Mouse (Mus musculus) urinary bladder, postnatal 36 days (tissue): ENCODE data around the gene Inpp5k.

Experiments
- DNase-seq, 2 experiments: peaks; one replicate each; pipeline ENCODE4 v3.0.0; 2022; ENCODE audit warnings: low spot score in 2 of 2, mixed read lengths in 1 of 2

Gene Inpp5k

DNA sequence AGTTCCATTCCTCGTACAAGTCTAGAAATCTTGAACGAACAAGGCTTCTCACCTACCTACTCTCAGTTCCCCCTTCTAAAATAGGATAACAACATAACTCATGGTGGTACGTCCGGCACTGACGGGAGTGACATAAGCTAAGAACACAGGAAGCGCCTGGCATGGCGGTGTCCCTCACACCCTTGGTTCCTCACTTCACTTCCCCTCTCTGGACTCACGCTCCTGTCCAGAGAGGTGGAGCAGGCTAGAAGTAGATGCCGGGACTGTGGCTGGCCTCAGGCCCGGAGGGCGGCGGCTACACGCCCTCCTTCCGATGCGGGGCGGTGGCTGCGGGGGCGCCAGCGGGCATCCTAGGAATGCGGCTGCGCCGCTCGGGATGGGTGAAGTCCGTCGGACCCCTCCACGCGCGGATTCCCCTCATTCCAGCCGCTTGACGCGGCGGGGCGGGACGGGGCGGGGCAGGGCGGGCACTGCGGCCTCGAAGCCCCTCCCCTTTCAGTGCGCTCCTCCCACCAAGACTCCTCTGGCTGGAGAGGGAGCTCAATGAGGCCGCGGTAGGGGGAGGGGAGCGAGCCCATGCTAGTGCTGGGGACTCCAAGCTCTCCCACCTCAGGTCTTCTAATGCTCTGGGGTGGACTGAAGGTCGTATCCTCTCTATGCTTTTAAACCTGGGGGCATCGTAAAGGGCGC is 23.1 kb downstream of the Inpp5k start:
- peak; percentile 80 to 82 for DNase-seq

DNA sequence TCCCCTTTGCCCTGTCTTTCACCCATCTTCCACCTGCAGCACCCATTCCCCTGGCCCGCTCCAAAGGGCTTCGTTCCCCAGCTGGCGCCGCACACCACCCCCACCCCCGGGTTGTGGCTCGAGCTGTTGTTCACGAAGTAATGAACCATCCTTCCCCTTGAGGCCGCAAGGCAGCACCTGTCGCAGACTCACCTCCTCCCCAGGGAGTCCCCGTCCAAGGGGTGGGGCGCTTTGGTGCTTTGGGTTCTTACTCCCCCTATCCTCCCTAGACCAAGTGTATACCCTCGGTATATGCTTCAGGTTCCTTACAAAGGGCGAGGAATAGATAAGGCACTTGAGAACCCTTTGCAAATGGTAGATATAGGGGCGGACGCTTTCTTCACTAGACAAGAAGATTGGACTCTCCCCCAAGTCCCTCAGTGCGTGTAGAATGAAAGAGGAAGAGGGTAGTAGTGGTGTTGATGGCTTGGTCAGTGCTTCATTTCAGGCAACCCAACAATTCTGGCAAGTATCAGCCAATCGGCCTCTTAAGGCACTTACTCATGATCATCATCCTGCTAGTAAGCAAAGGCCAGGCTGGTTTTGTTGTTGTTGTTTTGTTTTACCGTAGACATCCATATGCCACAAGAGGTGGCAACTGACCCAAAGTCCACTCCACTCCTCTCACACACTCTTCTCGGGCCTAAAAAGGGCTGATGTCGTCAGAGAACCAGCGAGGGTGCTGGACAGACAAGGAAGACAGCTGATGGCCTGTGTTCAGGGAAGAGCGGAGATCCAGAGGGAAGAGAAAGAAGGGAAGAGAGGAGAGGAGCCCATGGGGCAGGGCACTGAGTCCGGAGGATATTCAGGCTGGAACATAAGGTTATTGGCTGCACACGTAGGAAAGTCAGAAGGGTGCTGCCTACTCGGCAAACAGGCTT is 23.9 kb downstream of the Inpp5k start:
- DNase-seq, result no peak

DNA sequence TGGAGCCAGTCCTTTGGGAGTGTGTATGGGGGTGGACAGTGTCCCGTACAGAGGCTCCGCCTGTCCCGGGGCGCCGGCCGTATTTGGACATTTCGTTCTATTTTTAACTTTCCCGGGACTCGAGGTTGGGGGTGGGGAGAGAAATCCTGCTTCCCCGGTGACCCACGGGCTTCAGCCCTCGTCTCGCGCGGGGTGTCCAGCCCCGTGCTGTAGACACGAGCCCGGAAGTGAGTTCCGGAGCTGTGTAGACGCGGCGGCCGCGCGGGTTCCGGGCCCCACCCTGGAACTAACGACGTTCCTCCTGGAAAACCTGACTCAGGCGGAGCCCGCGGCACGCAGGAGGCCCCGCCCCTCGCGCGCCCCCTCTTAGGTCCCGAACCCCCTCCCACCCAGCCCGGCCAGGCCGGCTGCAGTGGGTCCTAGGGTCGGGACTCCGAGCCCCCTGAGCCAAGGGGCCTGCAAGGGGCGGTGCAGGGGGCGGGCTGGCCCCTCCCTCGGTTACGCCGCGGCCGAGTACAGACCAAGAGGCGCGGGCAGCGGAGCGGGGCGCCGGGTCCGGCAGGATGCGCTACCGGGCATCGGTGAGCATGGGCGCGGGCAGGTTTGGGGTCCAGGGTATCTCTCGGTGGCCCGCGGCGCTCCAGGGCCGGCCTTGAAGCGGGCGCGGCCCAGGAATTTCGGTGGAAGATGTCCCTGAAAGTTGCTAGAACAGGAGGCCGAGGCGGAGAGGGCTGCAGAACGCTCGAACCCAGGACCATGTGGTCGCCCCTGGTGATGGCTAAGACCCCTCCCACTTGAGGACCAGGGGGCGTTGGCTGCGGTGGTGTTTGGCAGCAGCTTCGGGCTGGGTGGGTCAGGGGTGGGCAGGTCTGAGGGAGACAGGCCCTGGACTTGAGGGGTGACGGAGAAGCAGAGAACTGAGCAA is 25.1 kb downstream of the Inpp5k start:
- peak; percentile 82 to 83 for DNase-seq

DNA sequence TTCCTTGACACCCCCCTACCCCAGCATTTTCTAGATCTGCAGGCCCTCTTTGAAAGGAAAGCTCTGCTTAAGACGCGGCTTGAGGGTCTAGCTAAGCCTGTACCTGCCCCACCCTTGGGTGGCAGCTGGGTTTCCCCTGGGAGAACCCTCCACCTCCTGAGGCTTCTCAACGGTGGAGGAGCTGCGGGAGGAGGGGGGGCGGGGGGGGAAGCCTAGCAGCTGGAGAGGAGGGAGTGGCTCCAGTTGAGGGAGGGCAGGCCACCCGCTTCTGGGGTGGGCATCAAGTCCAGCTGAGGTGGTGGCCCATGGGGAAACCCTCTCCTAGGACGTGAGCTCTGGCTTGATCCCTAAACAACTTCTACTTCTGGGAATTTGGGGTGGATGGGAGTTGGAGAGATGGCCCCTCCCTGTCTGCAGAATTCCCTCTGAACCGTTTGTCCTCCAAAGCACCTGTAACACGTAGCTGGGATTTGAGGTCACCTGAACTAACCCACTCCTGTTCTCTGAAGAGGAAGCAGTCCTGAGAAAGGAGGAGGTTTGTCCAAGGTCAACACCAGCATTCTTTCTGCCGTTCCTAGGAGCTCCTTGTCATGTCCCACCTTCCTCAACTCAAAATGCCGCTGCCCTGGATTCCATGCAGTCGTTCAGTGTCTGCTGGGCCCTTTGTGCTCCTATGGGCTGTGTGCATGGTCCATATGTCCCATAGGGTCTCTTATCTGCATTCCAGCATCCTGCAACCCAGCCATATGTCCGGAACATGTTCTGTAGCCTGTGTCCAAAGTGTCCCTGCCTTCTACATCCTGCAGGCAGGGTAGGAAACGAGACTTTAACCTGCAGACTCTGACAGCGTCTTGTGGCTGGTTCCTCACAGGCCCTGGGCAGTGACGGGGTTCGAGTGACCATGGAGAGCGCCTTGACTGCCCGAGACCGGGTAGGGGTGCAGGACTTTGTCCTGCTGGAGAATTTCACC is 26.1 kb downstream of the Inpp5k start:
- DNase-seq, result no peak

DNA sequence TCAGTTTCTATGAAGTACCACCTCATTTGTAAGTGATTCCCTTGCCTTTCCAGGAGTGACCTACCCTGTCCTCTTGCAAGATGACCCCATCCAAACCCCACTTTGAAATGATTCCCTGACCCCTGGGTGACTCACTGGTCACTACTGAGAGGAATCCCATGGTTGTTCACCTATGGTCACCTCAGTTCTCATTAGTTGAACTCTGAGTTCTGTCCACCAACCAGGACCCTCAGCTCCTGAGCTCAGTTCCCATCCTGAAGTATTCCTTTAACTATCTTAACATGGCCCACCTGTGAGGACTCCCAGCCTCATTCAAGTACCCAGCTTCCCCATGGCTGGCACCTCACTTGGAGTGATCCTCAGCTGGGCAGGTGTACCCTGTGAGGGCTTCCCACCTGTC is 27.1 kb downstream of the Inpp5k start:
- no peak for DNase-seq

DNA sequence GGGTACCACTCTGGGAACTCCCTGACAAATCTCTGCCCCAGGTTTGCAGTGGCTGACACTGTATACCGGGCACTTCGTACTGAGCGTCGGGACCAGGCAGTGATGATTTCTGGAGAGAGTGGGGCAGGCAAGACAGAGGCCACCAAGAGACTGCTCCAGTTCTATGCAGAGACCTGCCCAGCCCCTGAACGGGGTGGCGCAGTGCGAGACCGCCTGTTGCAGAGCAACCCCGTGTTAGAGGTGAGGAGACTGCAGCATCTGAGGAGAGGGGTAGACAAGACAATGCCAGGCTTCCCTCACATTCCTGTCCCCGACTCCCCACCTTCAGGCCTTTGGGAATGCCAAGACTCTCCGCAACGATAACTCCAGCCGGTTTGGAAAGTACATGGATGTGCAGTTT is 27.5 kb downstream of the Inpp5k start:
- DNase-seq, result no peak

DNA sequence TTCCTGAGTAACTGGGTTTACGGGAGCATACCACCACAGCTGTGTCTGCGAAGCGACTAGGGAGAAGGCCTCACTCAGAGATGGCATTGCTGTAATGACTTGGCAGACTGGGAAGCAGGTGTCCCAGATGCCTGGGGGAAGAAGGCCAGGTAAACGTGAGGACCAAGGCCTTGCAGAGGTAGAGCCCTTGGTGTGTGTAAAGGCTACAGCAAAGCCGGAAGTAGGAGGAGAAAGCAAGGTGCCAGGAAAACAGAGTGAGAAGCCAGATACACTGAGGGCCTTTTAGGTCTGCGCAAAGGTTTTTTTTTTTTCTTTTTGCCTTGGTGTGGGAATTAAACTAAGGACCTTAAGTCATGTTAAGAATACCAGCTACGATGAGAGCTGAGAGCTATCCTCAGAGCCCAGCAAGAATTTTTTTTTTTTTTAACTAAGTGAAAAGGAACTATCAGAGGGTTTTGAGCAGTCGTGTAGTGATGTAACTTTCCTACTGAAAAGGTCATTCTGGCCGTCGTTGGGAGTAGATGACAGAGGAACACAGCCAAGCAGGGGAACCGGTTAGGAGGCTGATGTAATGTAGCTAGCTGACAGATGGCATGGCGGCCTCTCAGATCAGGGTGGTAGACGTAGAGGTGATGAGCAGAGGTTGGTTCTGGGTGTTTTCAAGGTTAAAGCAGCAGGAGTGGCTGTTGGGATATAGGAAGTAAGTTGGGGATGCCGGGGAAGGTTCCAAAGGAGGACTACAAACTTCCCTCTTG is 28.4 kb downstream of the Inpp5k start:
- no peak for DNase-seq

DNA sequence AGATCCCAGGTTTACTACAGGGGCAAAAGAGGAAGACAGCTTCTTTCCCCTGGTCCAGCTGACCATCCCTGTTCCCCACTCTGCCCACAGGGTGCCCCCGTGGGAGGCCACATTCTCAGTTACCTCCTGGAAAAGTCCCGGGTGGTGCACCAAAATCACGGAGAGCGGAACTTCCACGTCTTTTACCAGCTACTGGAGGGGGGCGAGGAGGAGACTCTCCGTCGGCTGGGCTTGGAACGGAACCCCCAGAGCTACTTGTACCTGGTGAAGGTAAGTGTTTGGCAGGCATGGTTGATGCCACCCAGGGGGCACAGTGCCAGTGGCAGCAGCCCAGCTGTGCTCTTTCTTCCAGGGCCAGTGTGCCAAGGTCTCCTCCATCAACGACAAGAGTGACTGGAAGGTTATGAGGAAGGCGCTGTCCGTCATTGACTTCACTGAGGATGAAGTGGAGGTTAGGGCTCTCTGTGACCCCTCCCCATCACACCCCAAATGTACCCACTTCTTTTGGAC is 29.3 kb downstream of the Inpp5k start:
- DNase-seq, result no peak

DNA sequence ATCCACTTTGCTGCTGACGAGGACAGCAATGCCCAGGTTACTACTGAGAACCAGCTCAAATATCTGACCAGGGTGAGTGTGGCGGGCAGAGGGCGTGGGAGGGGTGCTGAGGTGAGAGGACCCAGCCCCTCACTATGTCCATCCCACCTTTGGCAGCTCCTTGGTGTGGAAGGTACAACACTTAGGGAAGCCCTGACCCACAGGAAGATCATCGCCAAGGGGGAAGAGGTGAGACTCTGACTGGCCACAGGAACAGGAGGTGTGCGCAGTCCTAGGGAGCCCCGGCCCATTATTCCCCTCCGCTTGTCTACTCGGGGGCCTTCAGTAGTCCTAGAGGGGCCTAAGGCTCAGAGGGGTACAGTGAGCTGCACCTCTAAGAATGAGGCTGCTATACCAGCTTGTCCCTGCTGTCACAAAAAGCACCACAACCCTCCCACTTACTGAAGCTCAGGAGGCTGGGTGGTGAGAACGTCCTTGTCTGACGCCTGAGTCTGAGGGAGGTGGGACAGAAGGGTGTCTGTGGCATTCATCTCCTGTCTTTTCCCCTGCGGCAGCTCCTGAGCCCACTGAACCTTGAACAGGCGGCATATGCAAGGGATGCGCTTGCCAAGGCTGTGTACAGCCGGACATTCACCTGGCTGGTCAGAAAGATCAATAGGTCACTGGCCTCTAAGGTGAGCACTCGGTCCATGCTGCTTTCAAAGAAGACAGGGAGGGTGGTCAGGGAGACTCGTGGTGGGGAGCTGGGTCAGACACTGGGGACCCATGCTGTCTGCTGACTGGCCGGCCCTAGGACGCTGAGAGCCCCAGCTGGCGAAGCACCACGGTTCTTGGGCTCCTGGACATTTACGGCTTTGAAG is 30.4 kb downstream of the Inpp5k start:
- no peak for DNase-seq

DNA sequence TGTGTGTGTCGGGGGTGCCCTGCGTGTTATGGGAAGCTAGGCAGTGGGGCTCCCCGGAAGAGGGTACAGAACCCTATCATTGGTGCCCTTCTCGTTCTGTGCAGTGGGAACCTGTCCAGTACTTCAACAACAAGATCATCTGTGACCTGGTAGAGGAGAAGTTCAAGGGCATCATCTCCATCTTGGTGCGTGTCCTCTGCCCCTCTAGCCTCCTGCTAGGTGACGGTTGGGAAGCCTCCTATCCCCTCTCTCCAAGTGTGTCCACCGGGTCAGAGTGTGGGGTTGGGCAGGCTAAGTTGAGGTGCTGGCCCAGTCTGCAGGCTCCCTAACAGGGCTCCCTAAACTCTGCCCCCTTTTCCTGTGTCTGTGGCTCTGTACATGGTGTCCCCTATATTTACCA is 31.3 kb downstream of the Inpp5k start:
- no peak for DNase-seq

DNA sequence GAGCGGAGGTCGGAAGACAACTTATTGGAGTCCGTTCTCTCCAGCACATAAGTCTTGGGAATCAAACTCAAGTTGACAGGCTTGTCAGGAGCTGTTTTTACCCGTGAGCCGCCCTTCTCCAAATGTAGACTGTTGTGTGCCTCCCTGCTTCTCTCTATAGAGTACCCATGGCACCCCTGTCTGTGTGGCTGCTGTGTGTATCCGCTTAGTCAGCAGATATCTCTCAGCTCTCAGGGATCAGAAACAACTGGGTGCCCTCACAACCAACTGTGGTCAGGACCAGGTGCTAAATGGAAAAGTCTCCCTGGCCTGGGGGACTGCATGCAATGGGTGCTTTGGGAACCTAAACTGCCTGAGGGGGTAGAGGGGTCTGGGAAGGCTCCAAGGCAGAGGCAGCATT is 35.5 kb downstream of the Inpp5k start:
- no peak for DNase-seq

DNA sequence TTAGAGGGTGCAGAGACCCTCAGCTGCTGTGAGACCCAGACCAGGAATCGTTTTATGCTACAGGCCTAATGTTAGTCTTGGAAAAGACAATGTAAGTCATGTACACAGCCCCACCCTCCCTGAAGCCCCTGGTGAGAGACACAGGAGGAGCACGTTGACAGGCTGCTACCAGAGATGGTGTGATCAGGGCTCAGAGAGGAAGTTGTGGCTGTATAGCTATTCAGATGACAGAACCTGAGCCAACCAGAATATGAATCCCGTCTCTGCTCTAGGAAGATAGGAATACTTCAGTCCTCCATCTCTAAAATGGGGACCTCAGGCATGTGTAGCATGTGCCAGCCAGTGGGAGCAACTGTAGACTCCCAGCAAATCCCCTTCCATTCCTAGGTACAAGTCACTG is 37.8 kb downstream of the Inpp5k start:
- no peak for DNase-seq

DNA sequence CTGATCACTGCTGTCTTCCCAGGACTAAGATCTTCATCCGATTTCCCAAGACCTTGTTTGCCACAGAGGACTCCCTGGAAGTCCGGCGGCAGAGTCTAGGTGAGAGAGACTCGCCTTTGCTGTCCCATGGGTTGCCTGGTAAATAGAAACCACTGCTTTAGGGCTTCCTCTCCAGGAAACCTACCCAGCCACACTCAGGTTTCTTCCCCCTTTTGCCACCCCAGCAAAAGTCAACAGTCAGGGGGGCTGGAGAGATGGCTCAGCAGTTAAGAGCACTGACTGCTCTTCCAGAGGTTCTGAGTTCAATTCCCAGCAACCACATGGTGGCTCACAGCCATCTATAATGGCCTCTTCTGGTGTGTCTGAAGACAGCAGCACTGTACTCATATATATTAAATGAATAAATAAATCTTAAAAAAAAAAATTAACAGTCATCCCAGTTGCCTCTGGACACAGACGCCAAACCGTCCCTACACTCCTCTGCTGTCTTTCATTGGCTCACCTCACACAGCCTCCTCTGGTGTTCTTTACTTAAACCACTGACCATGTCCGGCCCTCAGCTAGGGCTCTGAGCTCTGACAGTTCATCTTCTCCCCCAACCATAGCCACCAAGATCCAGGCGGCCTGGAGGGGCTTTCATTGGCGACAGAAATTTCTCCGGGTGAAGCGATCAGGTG is 38.5 kb downstream of the Inpp5k start:
- DNase-seq, result no peak

DNA sequence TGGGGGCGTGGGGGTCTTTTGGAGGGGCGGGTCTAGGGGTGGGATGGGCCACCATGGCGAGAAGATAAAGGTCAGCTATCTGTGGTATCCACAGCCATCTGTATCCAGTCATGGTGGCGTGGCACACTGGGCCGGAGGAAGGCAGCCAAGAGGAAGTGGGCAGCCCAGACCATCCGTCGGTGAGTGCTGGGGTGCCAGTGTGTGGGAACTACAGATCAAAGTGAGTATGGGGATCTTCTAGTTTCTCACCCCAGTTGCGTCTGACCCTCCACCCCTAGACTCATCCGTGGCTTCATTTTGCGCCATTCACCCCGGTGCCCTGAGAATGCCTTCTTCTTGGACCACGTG is 39.0 kb downstream of the Inpp5k start:
- DNase-seq, result no peak

DNA sequence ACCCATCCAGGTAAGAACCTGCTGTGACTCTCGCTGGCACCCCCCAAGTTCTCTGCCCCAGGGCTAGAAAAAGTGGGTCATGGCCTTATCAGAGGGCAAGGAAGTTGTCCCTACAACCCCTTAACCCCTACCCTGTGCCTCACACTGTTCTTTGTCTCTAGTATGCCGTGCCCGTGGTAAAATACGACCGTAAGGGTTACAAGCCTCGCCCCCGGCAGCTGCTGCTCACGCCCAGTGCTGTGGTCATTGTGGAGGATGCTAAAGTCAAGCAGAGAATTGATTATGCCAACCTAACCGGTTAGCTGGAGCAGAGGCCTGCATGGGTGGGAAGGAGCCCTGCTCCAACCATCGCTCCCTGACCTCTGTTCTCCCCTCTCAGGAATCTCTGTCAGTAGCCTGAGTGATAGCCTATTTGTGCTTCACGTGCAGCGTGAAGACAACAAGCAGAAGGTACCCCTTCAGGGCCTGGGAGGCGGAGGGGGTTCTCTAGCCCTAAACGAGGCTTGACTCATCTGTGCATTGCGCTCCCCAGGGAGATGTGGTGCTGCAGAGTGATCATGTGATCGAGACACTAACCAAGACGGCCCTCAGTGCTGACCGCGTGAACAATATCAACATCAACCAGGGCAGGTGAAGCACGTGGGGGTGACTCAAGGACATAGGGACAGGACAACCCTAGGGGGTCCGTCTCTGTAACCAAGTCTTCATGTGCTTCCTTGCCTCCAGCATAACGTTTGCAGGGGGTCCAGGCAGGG is 40.8 kb downstream of the Inpp5k start:
- DNase-seq, result no peak

DNA sequence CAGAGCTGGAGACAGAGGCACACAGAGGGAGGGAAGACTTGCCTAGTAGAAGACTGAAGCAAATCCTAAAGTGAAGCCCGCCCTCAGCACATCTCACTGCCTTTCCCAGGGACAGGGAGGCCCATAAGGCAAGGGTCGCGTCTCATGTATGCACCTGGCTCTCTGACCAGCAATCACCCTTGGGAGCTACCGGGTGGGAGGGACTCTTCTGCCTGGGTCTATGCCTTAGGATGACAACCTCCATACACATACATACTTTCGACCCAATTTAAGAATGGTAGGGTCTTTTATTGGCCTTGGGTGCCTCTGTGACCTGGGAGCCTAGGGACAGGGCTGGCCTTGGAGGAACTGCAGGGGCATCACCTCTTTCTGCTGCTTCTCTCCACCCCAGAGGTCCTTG is 42.6 kb downstream of the Inpp5k start:
- DNase-seq, result no peak

DNA sequence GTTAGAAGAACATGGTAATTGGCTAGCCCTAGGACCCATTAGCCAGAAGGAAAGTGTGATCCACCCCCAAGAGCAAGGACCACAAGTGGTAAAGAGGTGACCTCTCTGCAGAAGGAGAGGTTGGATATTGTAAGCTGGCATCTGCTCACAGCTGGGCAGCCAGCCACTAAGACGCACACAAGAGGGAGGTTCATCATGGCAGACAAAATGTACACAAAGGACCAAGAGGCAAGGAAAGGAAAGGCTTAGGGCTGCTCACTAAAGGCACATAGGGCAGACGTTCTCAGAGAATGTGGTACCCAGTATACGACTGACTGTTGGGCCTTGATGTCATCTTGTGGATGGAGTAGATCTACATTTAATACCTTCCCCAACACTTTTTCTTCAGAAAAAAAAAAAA is 44.1 kb downstream of the Inpp5k start:
- no peak for DNase-seq
